Mouse (Mus musculus): ENCODE measurements around the gene Gm45021. TPM values are rescaled to one million over a fixed set of nuclear protein-coding genes. Genes with fewer than 3 reads are reported as not detected.

Gm45021 gene
- total RNA-seq, 1 experiment from 2014 or later: not detected

- 0 out of 2 replicates have a peak, but pooled peaks have one; percentile 58 for ATAC-seq (replicated peaks; ENCODE audit: low read depth, poor library complexity, severe bottlenecking)
These were observed 53.4 kb downstream of the Gm45021 start for GRCm38 (mm10) chr6:48642764-48643292.

- ATAC-seq (replicated peaks; ENCODE audit: low read depth, poor library complexity, severe bottlenecking): peak; percentile 74
These were observed 56.4 kb downstream of the Gm45021 start for GRCm38 (mm10) chr6:48645660-48646308.

- ATAC-seq (replicated peaks; ENCODE audit: low read depth, poor library complexity, severe bottlenecking): no peak
These were observed 56.9 kb downstream of the Gm45021 start for GRCm38 (mm10) chr6:48646309-48646690.

- ATAC-seq (replicated peaks; ENCODE audit: low read depth, poor library complexity, severe bottlenecking): peak; percentile 92
These were observed 57.6 kb downstream of the Gm45021 start, which contains the start of gene Gimap8 for GRCm38 (mm10) chr6:48646995-48647394. Gene Gimap8 (plus strand): TSS chr6:48647234.

DNA sequence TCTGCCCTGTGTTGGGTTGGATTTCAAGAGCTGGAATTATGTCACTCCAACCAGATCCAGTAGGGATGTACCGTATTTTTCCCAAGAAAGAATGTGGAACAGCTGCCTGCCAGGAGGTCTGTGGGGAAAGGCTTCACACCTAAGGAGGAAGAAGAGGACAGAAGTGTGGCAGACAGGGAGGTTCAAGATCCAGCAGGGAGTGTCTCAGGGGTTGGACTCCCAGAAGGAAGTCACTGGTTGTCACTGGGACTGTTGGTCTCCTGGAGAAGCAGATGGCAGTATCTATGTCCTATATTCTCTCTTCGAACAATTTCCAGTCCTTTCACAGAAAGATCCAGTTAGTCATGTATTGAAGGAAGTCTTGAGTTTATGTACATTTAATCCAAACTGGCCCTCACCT lies 58.2 kb downstream of the Gm45021 start:
- ATAC-seq (replicated peaks; ENCODE audit: low read depth, poor library complexity, severe bottlenecking): no peak

GRCm38 (mm10) chr6:48648779-48649178 lies 59.4 kb downstream of the Gm45021 start:
- ATAC-seq (replicated peaks; ENCODE audit: low read depth, poor library complexity, severe bottlenecking): no peak

GRCm38 (mm10) chr6:48650041-48650440 lies 60.6 kb downstream of the Gm45021 start:
- ATAC-seq (replicated peaks; ENCODE audit: low read depth, poor library complexity, severe bottlenecking): no peak

DNA sequence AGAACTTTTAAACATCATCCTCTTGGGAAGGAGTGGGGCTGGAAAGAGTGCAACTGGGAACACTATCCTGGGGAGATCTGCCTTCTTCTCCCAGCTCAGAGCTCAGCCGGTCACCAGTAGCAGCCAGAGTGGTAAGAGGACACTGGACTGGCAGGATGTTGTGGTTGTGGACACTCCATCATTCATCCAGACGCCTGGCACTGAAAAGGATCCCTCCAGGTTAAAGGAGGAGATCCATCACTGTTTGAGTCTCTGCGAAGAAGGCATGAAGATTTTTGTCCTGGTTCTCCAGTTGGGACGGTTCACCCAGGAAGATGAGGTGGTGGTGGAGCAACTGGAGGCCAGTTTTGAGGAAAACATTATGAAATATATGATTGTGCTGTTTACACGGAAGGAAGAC lies 69.3 kb downstream of the Gm45021 start:
- ATAC-seq (replicated peaks; ENCODE audit: low read depth, poor library complexity, severe bottlenecking): no peak

Other genes with a start within 250 kb of the Gm45021 start
- gene Krba1, start 194.0 kb upstream of the Gm45021 start, total RNA-seq (2017): 4.8 and 6.6 TPM in 2 replicates
- gene Zfp467, start 143.8 kb upstream of the Gm45021 start, total RNA-seq (2017): 1.8 and 2.8 TPM in 2 replicates
- gene Sspo, start 141.4 kb upstream of the Gm45021 start, total RNA-seq (2017): not detected in 2 replicates
- gene Atp6v0e2, start 52.0 kb upstream of the Gm45021 start, total RNA-seq (2017): 2.1 TPM in 1 of 2 replicates, not detected in the other
- 4.9 and 5.6 TPM in 2 replicates for gene Lrrc61, start 34.8 kb upstream of the Gm45021 start, total RNA-seq (2017)
- gene Rarres2, start 16.8 kb upstream of the Gm45021 start, total RNA-seq (2017): not detected in 2 replicates
- gene Repin1, start 4.3 kb downstream of the Gm45021 start, total RNA-seq (2017): 19.7 and 23.1 TPM in 2 replicates
- not detected in 2 replicates for gene Gm44965, start 4.3 kb downstream of the Gm45021 start, total RNA-seq (2017)
- 2.1 and 3.3 TPM in 2 replicates for gene Zfp775, start 12.5 kb downstream of the Gm45021 start, total RNA-seq (2017)
- gene AI854703, start 37.2 kb downstream of the Gm45021 start, total RNA-seq (2017): 1.6 and 2.2 TPM in 2 replicates
- gene Gimap8, start 57.6 kb downstream of the Gm45021 start, total RNA-seq (2017): 3.7 TPM in 2 replicates
- 50.8 and 59.3 TPM in 2 replicates for gene Gimap9, start 86.5 kb downstream of the Gm45021 start, total RNA-seq (2017)
- 1.8 and 7.3 TPM in 2 replicates for gene Gimap4, start 94.9 kb downstream of the Gm45021 start, total RNA-seq (2017)
- gene Gimap6, start 118.6 kb downstream of the Gm45021 start, total RNA-seq (2017): 81.8 and 82.1 TPM in 2 replicates
- 35.9 and 66.8 TPM in 2 replicates for gene Gm28053, start 129.0 kb downstream of the Gm45021 start, total RNA-seq (2017)
- gene Gimap7, start 129.0 kb downstream of the Gm45021 start, total RNA-seq (2017): 3.4 and 4.9 TPM in 2 replicates
- 38.7 and 51.3 TPM in 2 replicates for gene Gimap1, start 149.4 kb downstream of the Gm45021 start, total RNA-seq (2017)
- gene Gimap5, start 156.6 kb downstream of the Gm45021 start, total RNA-seq (2017): 6.6 and 7.3 TPM in 2 replicates
- 0.34 and 0.69 TPM in 2 replicates for gene Gimap3, start 181.2 kb downstream of the Gm45021 start, total RNA-seq (2017)

Data from common myeloid progenitor, adult 5-6 weeks (primary cell).